Mouse (Mus musculus) G1E (cell line): ENCODE data around the gene Gm42906.

ENCODE experiments used
- CTCF ChIP-seq: IDR thresholded peaks from 2 replicates; pipeline ENCODE4 v1.5.1; 2012; ENCODE audit warnings: low read depth, low read length, inconsistent platforms, mixed read lengths
- GATA1 ChIP-seq: IDR thresholded peaks from 2 replicates; pipeline ENCODE4 v1.6.1; 2012; ENCODE audit warnings: borderline replicate concordance, low read length, inconsistent platforms, mixed read lengths
- POLR2AphosphoS5 ChIP-seq: IDR thresholded peaks from 2 replicates; pipeline ENCODE4 v1.6.1; 2012; ENCODE audit warnings: low read depth, low read length, inconsistent platforms; ENCODE audit not compliant: insufficient replicate concordance

GRCm38 (mm10) chr5:151108291-151108897 is 319.6 kb downstream of the Gm42906 start:
- TF ChIP-seq CTCF (no peak), GATA1 (no peak), POLR2AphosphoS5 (no peak)
